Mouse (Mus musculus): ENCODE measurements around the gene Ddx17. TPM values are rescaled to one million over a fixed set of nuclear protein-coding genes. Genes with fewer than 3 reads are reported as not detected.

Gene Ddx17
- 526 and 554 TPM in 2 replicates for polyA plus RNA-seq (2012; rRNA removed)

GRCm38 (mm10) chr15:79546410-79547288 is at the start of gene Ddx17:
TSS of gene Ddx17 (minus strand) at chr15:79546741.
- Histone ChIP-seq H3K4me3 (ENCODE audit: control insufficient read depth, insufficient read depth, low read length) (peak within 1 kb of the TSS; percentile 66), H3K36me3 (ENCODE audit: control insufficient read depth, insufficient read depth, low read length) (peaks cover 25% of the 10 kb centered on the region), H3K27me3 (ENCODE audit: control insufficient read depth, insufficient read depth, low read length) (no peaks in the 10 kb centered on the region), H3K4me1 (replicated peaks; ENCODE audit: control insufficient read depth, insufficient read depth, low read length) (peaks cover 8% of the 10 kb centered on the region), H3K27ac (ENCODE audit: control insufficient read depth, insufficient read depth, low read length) (peak within 1 kb of the TSS; percentile 58)
- TF ChIP-seq POLR2A (IDR thresholded peaks at IDR 0.05; ENCODE audit: control insufficient read depth, extremely low read depth, insufficient read depth, low read length, poor library complexity) (peak; percentile 71), CTCF (IDR thresholded peaks at IDR 0.05; ENCODE audit: borderline replicate concordance, control insufficient read depth, extremely low read depth, insufficient read depth, low read length, poor library complexity) (peak; percentile 45; the same call in 1 of the 2 replicates)
- DNase-seq, result peak; percentile 95
- 4% methylated on average over 84 of the region's 84 CpGs for WGBS

- 100% methylated on average over 1 of the region's 1 CpGs for WGBS
- H3K27ac ChIP-seq (ENCODE audit: control insufficient read depth, insufficient read depth, low read length), result no peak overlapping the region
- no peak overlapping the region for H3K4me3 ChIP-seq (ENCODE audit: control insufficient read depth, insufficient read depth, low read length)
- H3K27me3 ChIP-seq (ENCODE audit: control insufficient read depth, insufficient read depth, low read length), result no peaks in the 10 kb centered on the region
- H3K36me3 ChIP-seq (ENCODE audit: control insufficient read depth, insufficient read depth, low read length), result no peaks in the 10 kb centered on the region
- H3K4me1 ChIP-seq (replicated peaks; ENCODE audit: control insufficient read depth, insufficient read depth, low read length), result peaks cover 6% of the 10 kb centered on the region
- DNase-seq, result no peak
- TF ChIP-seq CTCF (IDR thresholded peaks at IDR 0.05; ENCODE audit: borderline replicate concordance, control insufficient read depth, extremely low read depth, insufficient read depth, low read length, poor library complexity) (no peak), POLR2A (IDR thresholded peaks at IDR 0.05; ENCODE audit: control insufficient read depth, extremely low read depth, insufficient read depth, low read length, poor library complexity) (no peak)
These were observed 35.0 kb upstream of the Ddx17 start for GRCm38 (mm10) chr15:79581581-79581980.

GRCm38 (mm10) chr15:79577671-79578426 is 31.3 kb upstream of the Ddx17 start:
- no peak overlapping the region for H3K4me3 ChIP-seq (ENCODE audit: control insufficient read depth, insufficient read depth, low read length)
- peak; percentile 64 for DNase-seq
- H3K27ac ChIP-seq (ENCODE audit: control insufficient read depth, insufficient read depth, low read length), result peak overlapping the region; percentile 96
- peaks cover 9% of the 10 kb centered on the region for H3K4me1 ChIP-seq (replicated peaks; ENCODE audit: control insufficient read depth, insufficient read depth, low read length)
- no peaks in the 10 kb centered on the region for H3K36me3 ChIP-seq (ENCODE audit: control insufficient read depth, insufficient read depth, low read length)
- TF ChIP-seq POLR2A (IDR thresholded peaks at IDR 0.05; ENCODE audit: control insufficient read depth, extremely low read depth, insufficient read depth, low read length, poor library complexity) (no peak), CTCF (IDR thresholded peaks at IDR 0.05; ENCODE audit: borderline replicate concordance, control insufficient read depth, extremely low read depth, insufficient read depth, low read length, poor library complexity) (no peak)
- H3K27me3 ChIP-seq (ENCODE audit: control insufficient read depth, insufficient read depth, low read length), result no peaks in the 10 kb centered on the region
- 22% methylated on average over 6 of the region's 6 CpGs for WGBS

GRCm38 (mm10) chr15:79576947-79577346 is 30.4 kb upstream of the Ddx17 start:
- TF ChIP-seq CTCF (IDR thresholded peaks at IDR 0.05; ENCODE audit: borderline replicate concordance, control insufficient read depth, extremely low read depth, insufficient read depth, low read length, poor library complexity), result no peak
- TF ChIP-seq POLR2A (IDR thresholded peaks at IDR 0.05; ENCODE audit: control insufficient read depth, extremely low read depth, insufficient read depth, low read length, poor library complexity), result no peak
- H3K4me1 ChIP-seq (replicated peaks; ENCODE audit: control insufficient read depth, insufficient read depth, low read length), result peaks cover 9% of the 10 kb centered on the region
- over 99% methylated on average over 2 of the region's 2 CpGs for WGBS
- H3K4me3 ChIP-seq (ENCODE audit: control insufficient read depth, insufficient read depth, low read length), result no peak overlapping the region
- H3K36me3 ChIP-seq (ENCODE audit: control insufficient read depth, insufficient read depth, low read length), result no peaks in the 10 kb centered on the region
- peak; percentile 8 for DNase-seq
- peak overlapping the region; percentile 96 for H3K27ac ChIP-seq (ENCODE audit: control insufficient read depth, insufficient read depth, low read length)
- H3K27me3 ChIP-seq (ENCODE audit: control insufficient read depth, insufficient read depth, low read length), result no peaks in the 10 kb centered on the region

- WGBS, result 83% methylated on average over 1 of the region's 1 CpGs
- TF ChIP-seq POLR2A (IDR thresholded peaks at IDR 0.05; ENCODE audit: control insufficient read depth, extremely low read depth, insufficient read depth, low read length, poor library complexity), result no peak
- no peak for TF ChIP-seq CTCF (IDR thresholded peaks at IDR 0.05; ENCODE audit: borderline replicate concordance, control insufficient read depth, extremely low read depth, insufficient read depth, low read length, poor library complexity)
- DNase-seq, result no peak
These were observed 29.1 kb upstream of the Ddx17 start for GRCm38 (mm10) chr15:79575543-79576222.

GRCm38 (mm10) chr15:79562417-79562816 is 15.9 kb upstream of the Ddx17 start:
- no peaks in the 10 kb centered on the region for H3K36me3 ChIP-seq (ENCODE audit: control insufficient read depth, insufficient read depth, low read length)
- TF ChIP-seq CTCF (IDR thresholded peaks at IDR 0.05; ENCODE audit: borderline replicate concordance, control insufficient read depth, extremely low read depth, insufficient read depth, low read length, poor library complexity) (no peak), POLR2A (IDR thresholded peaks at IDR 0.05; ENCODE audit: control insufficient read depth, extremely low read depth, insufficient read depth, low read length, poor library complexity) (no peak)
- no peak overlapping the region; the same call in 1 of the 2 replicates for H3K27ac ChIP-seq (ENCODE audit: control insufficient read depth, insufficient read depth, low read length)
- H3K4me3 ChIP-seq (ENCODE audit: control insufficient read depth, insufficient read depth, low read length), result no peak overlapping the region
- no peak for DNase-seq
- H3K27me3 ChIP-seq (ENCODE audit: control insufficient read depth, insufficient read depth, low read length), result no peaks in the 10 kb centered on the region
- H3K4me1 ChIP-seq (replicated peaks; ENCODE audit: control insufficient read depth, insufficient read depth, low read length), result no peaks in the 10 kb centered on the region
- 93% methylated on average over 9 of the region's 9 CpGs for WGBS

More at GRCm38 (mm10) chr15:79575543-79576222, 29.1 kb upstream of the Ddx17 start:
- Histone ChIP-seq H3K4me1 (replicated peaks; ENCODE audit: control insufficient read depth, insufficient read depth, low read length) (peaks cover 9% of the 10 kb centered on the region), H3K4me3 (ENCODE audit: control insufficient read depth, insufficient read depth, low read length) (no peak overlapping the region), H3K36me3 (ENCODE audit: control insufficient read depth, insufficient read depth, low read length) (no peaks in the 10 kb centered on the region), H3K27me3 (ENCODE audit: control insufficient read depth, insufficient read depth, low read length) (no peaks in the 10 kb centered on the region), H3K27ac (ENCODE audit: control insufficient read depth, insufficient read depth, low read length) (no peak overlapping the region)

All from thymus, adult 2 months (tissue).